Mouse (Mus musculus): ENCODE measurements around the gene Wwox.

Gene Wwox

DNA sequence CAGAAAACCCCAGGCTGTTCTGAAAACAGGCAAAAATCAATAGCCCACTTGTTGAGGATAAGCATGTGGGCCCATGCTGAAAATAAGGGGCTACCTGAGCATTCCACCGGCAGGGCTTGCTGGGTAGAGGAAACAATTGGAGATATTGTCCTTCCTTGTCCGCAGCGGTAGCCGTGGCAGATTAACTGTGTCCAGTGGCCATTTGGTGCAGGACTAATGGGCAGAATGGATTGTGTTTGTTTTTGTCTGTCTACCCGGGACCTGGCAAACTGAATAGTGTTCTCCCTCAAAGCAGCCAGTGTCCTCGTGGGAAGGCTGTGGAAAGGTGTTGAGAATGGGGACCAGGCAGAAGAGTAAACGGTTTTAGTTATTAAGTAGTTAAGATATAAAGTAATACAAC, 416.4 kb downstream of the Wwox start:
- DNase-seq (ENCODE audit: low read depth): no peak

DNA sequence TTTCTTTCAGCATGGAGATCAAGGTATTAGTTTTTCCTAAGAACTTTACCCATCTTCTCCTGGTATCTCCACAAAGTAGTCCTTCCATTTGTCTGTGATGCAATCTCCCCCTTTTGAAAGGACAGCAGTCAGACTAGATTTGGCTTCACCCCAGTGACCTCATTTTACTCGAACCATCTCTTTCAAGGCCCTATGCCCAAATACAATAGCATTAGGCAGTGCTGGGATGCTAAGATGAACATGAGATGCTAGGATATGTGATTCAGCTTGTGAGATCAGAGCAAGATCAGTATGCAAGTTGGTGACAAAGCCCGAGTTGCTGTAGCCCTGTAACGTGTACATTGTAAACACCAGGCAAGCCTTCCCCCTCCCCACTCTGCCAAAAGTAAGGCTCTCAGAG, 426.5 kb downstream of the Wwox start:
- no peak for DNase-seq (ENCODE audit: low read depth)

- DNase-seq (ENCODE audit: low read depth): no peak
Observed at GRCm38 (mm10) chr8:114869321-114869720, 429.9 kb downstream of the Wwox start.

GRCm38 (mm10) chr8:114870410-114870809, 431.0 kb downstream of the Wwox start:
- DNase-seq (ENCODE audit: low read depth): no peak

DNA sequence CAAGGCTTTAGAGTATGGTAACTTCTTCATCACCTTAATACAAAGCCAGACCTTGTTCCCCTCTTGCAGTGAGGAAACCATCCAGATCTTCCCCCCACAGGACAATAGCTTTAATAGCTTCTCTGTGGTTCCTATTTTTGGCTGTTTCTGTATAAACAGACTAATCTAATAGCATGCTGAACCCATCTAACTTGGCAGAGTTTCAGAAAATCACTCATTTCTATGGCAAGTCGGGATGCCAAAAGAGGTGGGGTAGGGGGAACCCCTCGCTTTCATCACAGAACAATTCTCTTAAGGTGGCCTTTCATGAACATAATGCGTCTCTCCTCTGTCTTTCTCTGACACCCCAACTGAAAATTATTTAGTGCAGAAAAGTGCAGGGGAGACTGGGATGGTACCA, 433.0 kb downstream of the Wwox start:
- no peak for DNase-seq (ENCODE audit: low read depth)

DNA sequence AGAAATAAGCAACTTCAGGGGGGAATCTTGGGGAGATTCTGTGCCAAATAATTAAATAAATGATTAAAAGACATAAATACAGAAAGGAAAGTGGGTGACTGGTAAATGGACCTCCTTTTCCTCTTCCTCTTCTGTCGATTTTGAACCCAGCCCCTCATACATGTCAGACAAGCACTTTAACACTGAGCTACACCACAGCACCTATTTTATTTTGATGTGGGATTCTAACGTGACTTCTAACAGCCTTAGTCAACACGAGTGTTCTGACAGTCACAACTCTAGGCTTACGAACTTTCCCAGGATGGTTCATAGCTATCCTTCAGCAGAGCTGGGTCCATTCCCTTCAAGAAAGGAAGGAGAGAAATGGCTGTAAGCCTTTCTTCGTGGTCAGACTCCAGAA, 435.7 kb downstream of the Wwox start:
- DNase-seq (ENCODE audit: low read depth): no peak

DNA sequence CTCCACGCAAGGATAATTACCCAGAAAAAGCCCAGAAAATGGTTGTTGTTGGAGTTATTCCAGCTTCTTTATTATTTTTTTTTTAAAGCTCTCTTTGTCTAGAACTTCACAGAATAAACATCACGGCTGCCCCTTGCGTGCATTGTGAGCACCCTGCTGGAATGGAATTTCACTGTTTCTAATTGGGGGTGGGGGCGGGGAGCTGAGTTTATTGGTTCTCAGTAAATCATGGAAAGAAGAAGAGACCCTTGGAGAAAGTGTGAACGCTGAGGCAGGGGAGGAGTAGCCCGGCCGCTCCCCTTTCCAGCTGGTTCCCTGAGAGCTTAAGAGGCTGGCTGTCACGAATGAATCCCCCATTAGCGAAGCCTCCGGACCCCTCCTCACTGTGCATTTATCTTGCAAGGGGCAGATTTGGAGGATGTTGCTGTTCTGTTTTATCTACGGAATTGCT, 436.7 kb downstream of the Wwox start:
- no peak for DNase-seq (ENCODE audit: low read depth)

- no peak for DNase-seq (ENCODE audit: low read depth)
Observed at GRCm38 (mm10) chr8:114876696-114877206, 437.3 kb downstream of the Wwox start.

- DNase-seq (ENCODE audit: low read depth): no peak
Observed at GRCm38 (mm10) chr8:114877234-114877633, 437.8 kb downstream of the Wwox start.

- peak; percentile 22 for DNase-seq (ENCODE audit: low read depth)
Observed at GRCm38 (mm10) chr8:114878449-114879276, 439.2 kb downstream of the Wwox start.

- no peak for DNase-seq (ENCODE audit: low read depth)
Observed at GRCm38 (mm10) chr8:114879277-114879568, 439.8 kb downstream of the Wwox start.

- peak; percentile 79 for DNase-seq (ENCODE audit: low read depth)
Observed at GRCm38 (mm10) chr8:114879678-114880077, 440.2 kb downstream of the Wwox start.

DNA sequence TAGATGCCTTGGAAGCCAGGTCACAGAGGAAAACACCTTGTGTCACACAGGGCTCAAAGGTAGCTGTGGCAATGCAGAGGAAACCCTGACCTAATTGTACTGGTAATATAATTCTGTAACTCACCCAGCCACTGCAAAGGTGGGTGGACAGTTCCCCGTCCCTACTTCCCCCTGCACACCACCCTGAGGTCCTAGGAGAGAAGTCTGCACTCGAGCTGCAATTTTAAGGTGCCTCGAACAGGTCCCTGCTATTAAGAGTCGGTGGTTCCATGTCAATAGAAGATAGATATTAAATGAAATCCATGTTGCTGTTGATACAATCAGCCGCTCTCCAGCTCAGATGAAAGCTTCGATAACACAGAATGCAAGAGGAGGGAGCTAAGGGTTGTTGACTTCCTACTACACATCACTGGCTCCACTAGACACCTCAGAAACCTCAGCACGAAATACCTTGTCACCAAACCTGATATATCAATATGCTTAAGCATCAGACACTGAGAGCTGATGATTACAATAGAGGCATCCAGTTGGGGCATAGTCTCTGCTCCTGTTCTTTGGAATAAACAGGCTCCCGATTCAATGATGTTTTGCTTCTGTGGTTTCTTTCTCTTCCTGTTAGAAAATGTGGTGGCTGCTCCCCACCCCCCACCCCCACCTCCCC, 441.1 kb downstream of the Wwox start:
- DNase-seq (ENCODE audit: low read depth): peak; percentile 73

GRCm38 (mm10) chr8:114881891-114882401, 442.5 kb downstream of the Wwox start:
- DNase-seq (ENCODE audit: low read depth): peak; percentile 76

DNA sequence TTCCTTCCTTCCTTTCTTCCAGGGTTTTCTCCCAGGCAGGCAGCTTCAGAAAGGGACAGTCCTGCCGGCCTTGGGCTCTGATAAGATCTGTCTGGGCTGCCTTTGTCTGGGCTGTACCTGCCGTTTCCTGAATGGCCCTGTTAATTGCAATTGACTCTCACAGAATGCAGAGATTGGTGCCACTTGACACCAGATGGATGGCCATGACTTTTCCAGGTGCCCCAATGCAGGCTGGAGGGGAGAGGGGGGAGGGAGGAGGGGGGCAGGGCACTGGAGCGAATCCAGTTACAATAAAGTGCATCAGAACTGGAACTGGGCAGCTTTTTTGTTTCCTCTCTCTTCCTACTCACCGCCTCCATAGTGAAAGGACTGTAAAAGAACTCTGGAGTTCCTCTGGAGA, 443.0 kb downstream of the Wwox start:
- peak; percentile 13 for DNase-seq (ENCODE audit: low read depth)

DNA sequence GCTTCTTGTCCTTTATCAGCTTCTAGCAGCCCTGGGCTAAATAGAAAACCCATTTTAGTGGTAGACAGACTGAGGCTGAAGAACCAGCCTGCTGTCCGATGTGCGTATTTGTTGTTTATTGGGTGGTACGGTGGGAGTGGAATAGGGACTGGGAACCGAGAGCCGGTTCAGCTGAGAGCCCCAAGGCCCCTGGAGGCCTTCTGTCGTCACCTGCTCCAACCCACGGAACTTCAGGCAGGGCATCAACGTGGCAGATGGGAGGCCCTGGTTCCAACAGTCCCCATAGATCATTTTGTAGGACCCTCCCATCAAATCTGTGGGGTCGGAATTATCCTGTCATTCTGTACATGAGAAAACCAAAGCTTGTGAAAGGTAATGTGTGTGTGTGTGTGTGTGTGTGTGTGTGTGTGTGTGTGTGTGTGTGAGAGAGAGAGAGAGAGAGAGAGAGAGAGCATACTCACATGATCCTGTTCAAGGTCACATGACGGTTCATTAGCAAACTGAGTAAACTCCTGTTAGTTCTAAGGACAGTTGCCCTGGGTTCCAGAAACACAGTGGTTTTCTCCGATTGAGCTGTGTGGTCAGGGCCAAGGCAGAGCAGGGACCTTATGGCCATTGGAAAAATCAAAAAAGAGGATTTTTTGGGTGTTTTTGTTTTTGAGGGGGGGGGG, 443.6 kb downstream of the Wwox start:
- DNase-seq (ENCODE audit: low read depth): no peak

- peak; percentile 48 for DNase-seq (ENCODE audit: low read depth)
Observed at GRCm38 (mm10) chr8:114883967-114884366, 444.5 kb downstream of the Wwox start.

DNA sequence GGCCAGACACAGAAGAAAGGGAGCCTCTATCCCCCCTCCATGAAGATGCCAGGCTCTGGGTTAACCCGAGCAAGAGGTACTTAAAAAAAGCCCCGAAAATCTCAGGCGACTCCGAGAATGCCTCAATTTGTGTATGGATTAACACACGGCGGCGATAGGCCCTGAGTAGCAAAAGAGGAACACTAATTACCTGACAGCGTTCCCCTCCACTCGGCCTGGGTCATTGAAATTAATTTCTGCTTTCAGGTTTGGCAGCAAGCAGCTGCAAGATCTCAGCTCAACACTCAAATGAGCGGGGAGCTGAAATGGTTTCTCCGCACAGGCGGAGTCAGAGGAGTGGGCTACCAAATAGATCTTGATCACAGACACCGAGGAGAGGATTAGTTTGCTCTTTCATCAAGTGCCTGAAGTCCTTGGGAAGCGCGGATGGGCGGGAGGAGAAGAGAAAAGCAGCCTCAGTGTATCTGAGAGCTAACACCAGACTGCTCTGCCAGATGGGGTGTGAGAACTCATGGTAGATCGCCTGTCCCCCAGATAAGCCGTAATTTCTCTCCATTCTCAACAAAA, 445.7 kb downstream of the Wwox start:
- no peak for DNase-seq (ENCODE audit: low read depth)

DNA sequence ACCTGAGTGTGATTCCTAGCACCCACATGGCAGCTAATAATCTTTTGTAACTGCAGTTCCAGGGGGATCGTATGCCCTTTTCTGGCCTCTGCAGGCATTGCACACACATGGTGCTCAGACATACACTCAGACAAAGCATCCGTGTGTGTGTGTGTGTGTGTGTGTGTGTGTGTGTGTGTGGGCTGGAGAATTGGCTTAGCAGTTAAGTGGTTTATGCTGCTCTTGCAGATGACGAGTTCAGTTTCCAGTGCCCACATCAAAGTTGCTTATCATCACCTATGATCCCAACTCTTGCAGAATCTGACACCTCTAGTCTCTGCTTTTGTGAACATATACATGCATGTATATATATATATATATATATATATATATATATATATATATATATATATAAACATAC, 448.9 kb downstream of the Wwox start:
- peak; percentile 32 for DNase-seq (ENCODE audit: low read depth)

- no peak for DNase-seq (ENCODE audit: low read depth)
Observed at GRCm38 (mm10) chr8:114889578-114890374, 450.3 kb downstream of the Wwox start.

DNA sequence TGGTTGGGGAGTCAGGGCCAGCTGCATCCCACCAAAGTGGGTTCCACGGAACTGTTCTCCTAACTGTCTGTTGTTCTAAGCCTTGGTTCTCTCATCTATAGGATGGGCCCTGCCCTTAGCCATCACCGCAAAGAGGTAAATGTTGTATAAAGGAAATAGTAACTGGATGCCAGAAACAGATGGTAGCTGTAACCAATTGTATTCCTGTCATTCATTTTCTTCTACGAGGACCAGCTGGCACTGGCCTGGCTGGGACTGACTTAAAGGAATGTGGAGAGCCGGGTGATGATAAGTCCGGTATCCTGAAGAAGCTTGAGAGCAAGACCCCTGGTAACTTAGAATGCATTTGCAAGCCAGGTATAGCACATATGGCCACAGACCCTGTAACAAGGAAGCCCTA, 451.0 kb downstream of the Wwox start:
- no peak for DNase-seq (ENCODE audit: low read depth)

- DNase-seq (ENCODE audit: low read depth): no peak
Observed at GRCm38 (mm10) chr8:114891252-114891651, 451.8 kb downstream of the Wwox start.
